Mouse (Mus musculus) liver, embryonic 15.5 days (tissue): ENCODE results near the gene Abca7. TPM values are rescaled to one million over a fixed set of nuclear protein-coding genes. Genes with fewer than 3 reads are reported as not detected.

ENCODE experiments used
- ATAC-seq: fragments of 200-750 bp; cut with Nextera tagmentation; 2 replicates; pipeline ENCODE4 v1.8.0; 2017; ENCODE audit warnings: moderate number of reproducible peaks, mild to moderate bottlenecking, moderate library complexity; ENCODE audit not compliant: insufficient read depth
- H3K27ac ChIP-seq: fragments of 300-500 bp; sonication (generic); replicated peaks from 2 replicates; pipeline ENCODE4 v1.5.1; 2015; ENCODE audit warnings: mild to moderate bottlenecking, inconsistent platforms
- H3K27me3 ChIP-seq: fragments of 300-500 bp; sonication (generic); 2 replicates; pipeline ENCODE4 v1.6.1; 2015; ENCODE audit warnings: mild to moderate bottlenecking, inconsistent platforms
- H3K36me3 ChIP-seq: fragments of 300-500 bp; sonication (generic); replicated peaks from 2 replicates; pipeline ENCODE4 v1.6.1; 2015; ENCODE audit warnings: moderate library complexity, mild to moderate bottlenecking, inconsistent platforms
- H3K4me1 ChIP-seq: fragments of 300-500 bp; sonication (generic); replicated peaks from 2 replicates; pipeline ENCODE4 v1.6.1; 2015; ENCODE audit warnings: inconsistent platforms
- H3K4me2 ChIP-seq: fragments of 300-500 bp; sonication (generic); 2 replicates; pipeline ENCODE4 v1.6.1; 2015; ENCODE audit warnings: moderate library complexity, mild to moderate bottlenecking, inconsistent platforms
- H3K4me3 ChIP-seq: fragments of 300-500 bp; sonication (generic); replicated peaks from 2 replicates; pipeline ENCODE4 v1.5.1; 2015; ENCODE audit warnings: mild to moderate bottlenecking, inconsistent platforms
- H3K9ac ChIP-seq: fragments of 300-500 bp; sonication (generic); 2 replicates; pipeline ENCODE4 v1.6.1; 2015; ENCODE audit warnings: moderate library complexity, mild to moderate bottlenecking, inconsistent platforms
- H3K9me3 ChIP-seq: fragments of 300-500 bp; sonication (generic); replicated peaks from 2 replicates; pipeline ENCODE4 v1.6.1; 2016; ENCODE audit warnings: inconsistent platforms
- WGBS: fragments of 180-500 bp; shearing (Covaris S2); methylation state at CpG from one replicate; pipeline ENCODE4 v1.1.7; 2015; ENCODE audit warnings: mixed read lengths; ENCODE audit not compliant: insufficient replicate concordance; 5-methylcytosine and 5-hydroxymethylcytosine counted together
- polyA plus RNA-seq: library from polyadenylated mRNA; unstranded; fragments of >200 nt; fragmentation: Nextera tagmentation; extraction: Ambion mirVana; gene quantifications from 2 replicates; pipeline ENCODE4 v1.2.1, GENCODE M21; 2015

The Abca7 gene
- polyA plus RNA-seq, 1 experiment from 2014 or later: 7.5 TPM

- Histone ChIP-seq H3K36me3 (peaks cover 42% of the 10 kb centered on the region), H3K27ac (no peak overlapping the region), H3K4me1 (peaks cover 5% of the 10 kb centered on the region; the same call in 1 of the 2 replicates), H3K9ac (no peak overlapping the region), H3K27me3 (peaks cover 49% of the 10 kb centered on the region), H3K4me2 (no peak overlapping the region), H3K4me3 (no peak overlapping the region), H3K9me3 (peaks cover 18% of the 10 kb centered on the region)
- ATAC-seq: no peak
- WGBS: 87% methylated on average over 21 of the region's 21 CpGs
These were observed 22.2 kb upstream of the Abca7 start for GRCm38 (mm10) chr10:79974087-79974486.

GRCm38 (mm10) chr10:79974668-79975067 is 21.6 kb upstream of the Abca7 start:
- 65% methylated on average over 8 of the region's 8 CpGs for WGBS
- H3K36me3 ChIP-seq: peaks cover 47% of the 10 kb centered on the region
- H3K4me1 ChIP-seq: peaks cover 5% of the 10 kb centered on the region; the same call in 1 of the 2 replicates
- no peak overlapping the region for H3K9ac ChIP-seq
- no peak for ATAC-seq
- H3K27me3 ChIP-seq: peaks cover 43% of the 10 kb centered on the region
- H3K4me3 ChIP-seq: no peak overlapping the region
- H3K9me3 ChIP-seq: peaks cover 18% of the 10 kb centered on the region
- H3K4me2 ChIP-seq: no peak overlapping the region
- H3K27ac ChIP-seq: no peak overlapping the region

- Histone ChIP-seq H3K9me3 (peaks cover 18% of the 10 kb centered on the region), H3K4me3 (no peak overlapping the region), H3K9ac (no peak overlapping the region), H3K36me3 (peaks cover 57% of the 10 kb centered on the region), H3K4me2 (no peak overlapping the region), H3K4me1 (peaks cover 15% of the 10 kb centered on the region; the same call in 1 of the 2 replicates), H3K27ac (no peak overlapping the region), H3K27me3 (peaks cover 28% of the 10 kb centered on the region)
- 89% methylated on average over 28 of the region's 28 CpGs for WGBS
- ATAC-seq: no peak
These were observed 20.1 kb upstream of the Abca7 start for GRCm38 (mm10) chr10:79976071-79976721.

GRCm38 (mm10) chr10:79976722-79977107 is 19.6 kb upstream of the Abca7 start:
- Histone ChIP-seq H3K9me3 (peaks cover 18% of the 10 kb centered on the region), H3K4me3 (no peak overlapping the region), H3K27me3 (peaks cover 23% of the 10 kb centered on the region), H3K4me2 (no peak overlapping the region), H3K9ac (no peak overlapping the region), H3K4me1 (peaks cover 19% of the 10 kb centered on the region), H3K36me3 (peaks cover 61% of the 10 kb centered on the region), H3K27ac (no peak overlapping the region)
- WGBS: 91% methylated on average over 36 of the region's 36 CpGs
- no peak for ATAC-seq

- Histone ChIP-seq H3K36me3 (peaks cover 61% of the 10 kb centered on the region), H3K9me3 (peaks cover 18% of the 10 kb centered on the region), H3K27me3 (peaks cover 17% of the 10 kb centered on the region), H3K27ac (no peak overlapping the region), H3K4me2 (no peak overlapping the region), H3K4me3 (no peak overlapping the region), H3K4me1 (peaks cover 23% of the 10 kb centered on the region), H3K9ac (no peak overlapping the region)
- ATAC-seq: no peak
- 90% methylated on average over 28 of the region's 28 CpGs for WGBS
These were observed 19.0 kb upstream of the Abca7 start for GRCm38 (mm10) chr10:79977324-79977723.

- Histone ChIP-seq H3K27ac (no peak overlapping the region), H3K36me3 (peaks cover 61% of the 10 kb centered on the region), H3K4me2 (no peak overlapping the region), H3K4me3 (no peak overlapping the region), H3K9me3 (peaks cover 18% of the 10 kb centered on the region), H3K27me3 (peaks cover 9% of the 10 kb centered on the region), H3K9ac (no peak overlapping the region), H3K4me1 (peaks cover 31% of the 10 kb centered on the region)
- ATAC-seq: no peak
- whole genome bisulfite sequencing: 94% methylated on average over 21 of the region's 21 CpGs
These were observed 18.2 kb upstream of the Abca7 start for GRCm38 (mm10) chr10:79978061-79978460.

GRCm38 (mm10) chr10:79979401-79980155 is 16.7 kb upstream of the Abca7 start:
- Histone ChIP-seq H3K4me1 (peaks cover 42% of the 10 kb centered on the region), H3K27me3 (no peaks in the 10 kb centered on the region), H3K4me2 (no peak overlapping the region), H3K4me3 (no peak overlapping the region), H3K27ac (no peak overlapping the region), H3K9me3 (peaks cover 18% of the 10 kb centered on the region), H3K9ac (no peak overlapping the region), H3K36me3 (peaks cover 61% of the 10 kb centered on the region)
- WGBS: 84% methylated on average over 22 of the region's 22 CpGs
- ATAC-seq: no peak

GRCm38 (mm10) chr10:79983205-79983604 is 13.1 kb upstream of the Abca7 start:
- peak overlapping the region; percentile 91 for H3K4me2 ChIP-seq
- peaks cover 71% of the 10 kb centered on the region for H3K4me1 ChIP-seq
- H3K27ac ChIP-seq: peak overlapping the region; percentile 99
- peak overlapping the region; percentile 88 for H3K9ac ChIP-seq
- H3K27me3 ChIP-seq: peaks cover 11% of the 10 kb centered on the region
- H3K4me3 ChIP-seq: peak overlapping the region; percentile 87
- ATAC-seq: no peak
- 76% methylated on average over 5 of the region's 5 CpGs for WGBS
- H3K9me3 ChIP-seq: no peaks in the 10 kb centered on the region
- H3K36me3 ChIP-seq: peaks cover 28% of the 10 kb centered on the region

GRCm38 (mm10) chr10:79983670-79984069 is 12.6 kb upstream of the Abca7 start:
- H3K9ac ChIP-seq: peak overlapping the region; percentile 88
- H3K36me3 ChIP-seq: peaks cover 23% of the 10 kb centered on the region
- peaks cover 16% of the 10 kb centered on the region for H3K27me3 ChIP-seq
- no peaks in the 10 kb centered on the region for H3K9me3 ChIP-seq
- peaks cover 76% of the 10 kb centered on the region for H3K4me1 ChIP-seq
- H3K27ac ChIP-seq: peak overlapping the region; percentile 99
- peak overlapping the region; percentile 91 for H3K4me2 ChIP-seq
- WGBS: under 1% methylated on average over 21 of the region's 21 CpGs
- H3K4me3 ChIP-seq: peak overlapping the region; percentile 87
- ATAC-seq: no peak

- Histone ChIP-seq H3K9me3 (no peaks in the 10 kb centered on the region), H3K36me3 (peaks cover 17% of the 10 kb centered on the region), H3K27me3 (peaks cover 22% of the 10 kb centered on the region), H3K9ac (peak within 1 kb of the TSS; percentile 88), H3K4me3 (peak within 1 kb of the TSS; percentile 87), H3K27ac (peak within 1 kb of the TSS; percentile 99), H3K4me1 (peaks cover 82% of the 10 kb centered on the region), H3K4me2 (peak within 1 kb of the TSS; percentile 91)
- ATAC-seq: peak; percentile 71
- WGBS: 1% methylated on average over 49 of the region's 49 CpGs
These were observed 12.0 kb upstream of the Abca7 start, which contains the start of gene Tmem259 for GRCm38 (mm10) chr10:79984195-79984816. Gene Tmem259 (minus strand): TSS chr10:79984330.

- H3K4me3 ChIP-seq: peak overlapping the region; percentile 87
- peak overlapping the region; percentile 99 for H3K27ac ChIP-seq
- H3K9ac ChIP-seq: peak overlapping the region; percentile 88
- WGBS: 0% methylated on average over 22 of the region's 22 CpGs
- H3K27me3 ChIP-seq: peaks cover 28% of the 10 kb centered on the region
- H3K9me3 ChIP-seq: no peaks in the 10 kb centered on the region
- ATAC-seq: peak; percentile 84
- peak overlapping the region; percentile 91 for H3K4me2 ChIP-seq
- H3K36me3 ChIP-seq: peaks cover 11% of the 10 kb centered on the region; the same call in 1 of the 2 replicates
- H3K4me1 ChIP-seq: peaks cover 86% of the 10 kb centered on the region
These were observed 11.4 kb upstream of the Abca7 start for GRCm38 (mm10) chr10:79984871-79985270.
